ENCODE assay signal across 1 mouse cellular context in the genomic region with DNA sequence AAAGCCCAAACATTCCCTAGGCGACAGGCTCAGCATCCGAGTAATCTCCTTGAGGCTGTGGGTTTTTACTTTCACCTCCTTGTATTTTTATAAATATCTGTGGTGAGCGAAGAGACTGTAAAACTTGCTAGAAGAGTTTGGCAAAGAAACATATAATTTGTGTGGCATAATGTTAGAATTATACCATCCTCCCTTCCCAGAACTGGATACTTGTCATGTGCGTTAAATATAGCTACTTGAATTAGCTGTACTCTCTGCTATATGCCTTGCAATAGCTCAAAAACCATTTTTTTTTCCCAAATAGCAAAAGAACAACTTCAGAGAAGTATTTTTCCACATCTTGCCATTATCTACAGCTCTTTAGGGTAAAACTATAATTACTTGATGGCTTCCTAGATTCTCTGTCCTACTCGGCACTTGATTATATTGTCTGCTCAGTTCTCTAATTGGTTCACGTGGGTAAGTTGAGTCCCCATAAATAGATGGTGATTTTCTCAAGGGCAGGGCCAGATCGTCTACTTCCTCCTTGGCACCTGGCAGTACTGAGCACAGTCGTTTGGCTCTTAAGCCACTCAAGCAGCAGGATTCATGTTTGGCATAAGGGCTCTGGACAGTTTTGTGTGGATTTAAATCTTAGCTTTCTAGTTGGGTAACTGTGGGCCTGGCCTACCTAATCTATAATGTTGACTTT.
TF ChIP-seq lines count a peak whose summit lies in the region.

No protein-coding gene starts in this region.

TF ChIP-seq in CH12.LX, 34 proteins besides CTCF, POLR2A, EP300 and RAD21 (continued from another document):
- TF ChIP-seq SIN3A (IDR thresholded peaks at IDR 0.05; ENCODE audit: low read length): peak; percentile 73
TF ChIP-seq in CH12.LX: peak in this region for 16.
